Mouse (Mus musculus) small intestine, adult 2 months (tissue): ENCODE data around the gene Ripk1.

Experiments
- CTCF ChIP-seq: fragments of 200-500 bp; IDR thresholded peaks from 2 replicates; pipeline ENCODE4 v1.5.1; 2012; ENCODE audit warnings: low read depth, mild to moderate bottlenecking, control low read depth, inconsistent platforms, low read length, moderate library complexity, mixed read lengths; ENCODE audit not compliant: insufficient replicate concordance, insufficient read length; ENCODE audit errors: extremely low read depth
- POLR2A ChIP-seq: fragments of 200-500 bp; IDR thresholded peaks from 2 replicates; pipeline ENCODE4 v1.6.1; 2012; ENCODE audit warnings: low read depth, mild to moderate bottlenecking, control low read depth, inconsistent platforms, low read length, moderate library complexity

DNA sequence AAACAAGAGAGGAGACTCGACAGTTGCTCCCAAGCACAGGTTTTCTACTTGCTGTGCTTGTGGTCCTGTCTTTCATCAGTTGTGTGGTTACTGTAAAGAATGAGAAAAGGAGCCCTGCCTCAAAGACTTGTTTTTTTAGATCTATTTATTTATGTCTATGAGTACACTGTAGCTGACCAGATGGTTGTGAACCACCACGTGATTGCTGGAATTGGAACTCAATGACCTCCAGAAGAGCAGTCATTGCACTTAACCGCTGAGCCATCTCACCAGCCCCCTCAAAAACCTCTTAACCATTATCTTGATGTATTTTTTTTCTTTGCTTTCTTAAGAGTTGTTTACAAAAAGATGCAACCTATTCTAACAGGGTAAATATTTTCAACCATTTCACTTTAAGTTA lies 33.3 kb downstream of the Ripk1 start:
- TF ChIP-seq POLR2A: no peak
- TF ChIP-seq CTCF: no peak
